Mouse (Mus musculus) cerebellum, adult 2 months (tissue): ENCODE data around the gene Phf7.

Source experiments
- CTCF ChIP-seq: fragments of 200-500 bp; IDR thresholded peaks from 2 replicates; pipeline ENCODE4 v1.5.1; 2011; ENCODE audit warnings: low read depth, mild to moderate bottlenecking, control low read depth, low read length, moderate library complexity, borderline replicate concordance; ENCODE audit not compliant: insufficient read depth
- POLR2A ChIP-seq: fragments of 200-500 bp; IDR thresholded peaks from 2 replicates; pipeline ENCODE4 v1.6.1; 2011; ENCODE audit warnings: low read length, control low read depth, borderline replicate concordance; ENCODE audit not compliant: insufficient read depth

- TF ChIP-seq POLR2A (no peak), CTCF (no peak)
Measured at GRCm38 (mm10) chr14:31188771-31189181, 62.3 kb downstream of the Phf7 start.
